ENCODE assay signal across 13 mouse cellular contexts in the genomic region with DNA sequence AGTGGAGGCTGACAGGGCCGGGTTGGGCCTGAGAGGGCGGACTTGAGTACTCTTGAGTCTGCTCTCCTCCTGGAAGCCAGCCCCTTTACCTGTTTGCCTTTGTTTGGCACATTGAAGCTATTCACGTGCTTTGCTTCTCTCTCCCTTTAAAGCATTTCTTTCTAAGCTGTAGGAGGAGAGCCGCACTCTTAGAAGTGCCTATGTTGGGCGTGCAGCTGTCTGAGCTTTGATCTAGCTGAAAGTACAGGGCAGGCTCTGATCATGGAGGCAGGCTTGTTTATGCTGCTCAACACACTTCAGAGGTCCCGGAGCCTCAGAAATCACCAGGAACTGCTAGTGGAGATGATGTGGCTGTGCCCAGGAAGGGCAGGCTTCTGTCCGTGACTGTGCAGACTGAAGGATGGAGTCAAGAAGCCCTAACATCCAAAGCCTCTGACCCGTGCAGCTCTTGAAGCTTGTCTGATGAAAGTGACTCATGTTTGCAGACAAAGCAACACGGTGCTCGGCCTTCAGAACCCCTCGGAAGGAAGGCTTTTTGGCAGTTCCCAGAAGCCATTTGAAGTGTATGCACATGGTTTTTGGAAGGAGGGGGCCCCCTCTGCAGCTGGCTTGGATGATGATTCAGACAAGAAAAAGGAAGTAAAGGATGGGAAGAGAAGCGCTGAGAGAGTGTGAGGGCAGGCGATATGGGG. TPM values are rescaled to one million over a fixed set of nuclear protein-coding genes. Genes with fewer than 3 reads are reported as not detected.
DNase-seq lines count a peak whose midpoint lies in the region; ATAC-seq and TF ChIP-seq lines count a peak whose summit lies in the region.
"Had no signal": no experiment of that assay in that cellular context is flagged by ENCODE, and none has a peak within 500 bp of the region (broad histone marks: within the 10 kb centered on the region; RNA-seq: fewer than 3 reads in every experiment).

No protein-coding gene starts in this region.

- H3K27me3 ChIP-seq in forebrain, embryonic 15.5 days, result no peaks in the 10 kb centered on the region
- H3K27me3 ChIP-seq in forebrain, embryonic 11.5 days (ENCODE audit: control insufficient read depth, insufficient read depth, low read length), result no peaks in the 10 kb centered on the region
- H3K27me3 ChIP-seq: hindbrain, embryonic 12.5 days; kidney, embryonic 15.5 days; neural tube, embryonic 13.5 days had no signal

- H3K4me2 ChIP-seq in forebrain, embryonic 15.5 days (replicated peaks), result no peak overlapping the region
- H3K4me2 ChIP-seq in forebrain, embryonic 11.5 days (ENCODE audit: low read depth, low read length, severe bottlenecking), result no peak overlapping the region
- H3K4me2 ChIP-seq: hindbrain, embryonic 12.5 days; kidney, embryonic 15.5 days; liver, embryonic 15.5 days; neural tube, embryonic 13.5 days had no signal

- H3K4me3 ChIP-seq in forebrain, embryonic 15.5 days, result no peak overlapping the region
- no peak overlapping the region for H3K4me3 ChIP-seq in forebrain, embryonic 11.5 days (ENCODE audit: low read depth, low read length)
- H3K4me3 ChIP-seq: hindbrain, embryonic 12.5 days; kidney, embryonic 15.5 days; liver, embryonic 15.5 days; neural tube, embryonic 13.5 days had no signal

- intact Hi-C loops in left cerebral cortex, postnatal 4 days (cut with DNase I), result no loop called here

- H3K9ac ChIP-seq in forebrain, embryonic 15.5 days (replicated peaks), result no peak overlapping the region
- H3K9ac ChIP-seq in forebrain, embryonic 11.5 days (ENCODE audit: low read length), result no peak overlapping the region
- H3K9ac ChIP-seq: hindbrain, embryonic 12.5 days; kidney, embryonic 15.5 days; liver, embryonic 15.5 days; neural tube, embryonic 13.5 days had no signal

- WGBS in forebrain, embryonic 15.5 days, result 85% methylated on average over 13 of the region's 13 CpGs
- 88% methylated on average over 13 of the region's 13 CpGs for WGBS in forebrain, embryonic 11.5 days

- H3K36me3 ChIP-seq in forebrain, embryonic 15.5 days, result no peaks in the 10 kb centered on the region
- H3K36me3 ChIP-seq in forebrain, embryonic 11.5 days (ENCODE audit: control insufficient read depth, insufficient read depth, low read length), result no peaks in the 10 kb centered on the region
- H3K36me3 ChIP-seq: hindbrain, embryonic 12.5 days; liver, embryonic 15.5 days; neural tube, embryonic 13.5 days had no signal

- TF ChIP-seq POLR2A in brain, embryonic 14.5 days (IDR thresholded peaks at IDR 0.05; ENCODE audit: borderline replicate concordance, extremely low read depth, insufficient read depth, insufficient read length, poor library complexity, severe bottlenecking), result no peak

- ATAC-seq in forebrain, embryonic 15.5 days (replicated peaks), result 0 out of 2 replicates have a peak, but pooled peaks have one; percentile 17
- no peak for ATAC-seq in forebrain, embryonic 11.5 days (replicated peaks; ENCODE audit: low FRiP score)

- H3K27ac ChIP-seq in forebrain, embryonic 15.5 days (replicated peaks), result no peak overlapping the region
- no peak overlapping the region for H3K27ac ChIP-seq in forebrain, embryonic 11.5 days (ENCODE audit: low read depth, low read length)
- H3K27ac ChIP-seq: hindbrain, embryonic 12.5 days; kidney, embryonic 15.5 days; liver, embryonic 15.5 days; neural tube, embryonic 13.5 days had no signal

- TF ChIP-seq CTCF in brain, embryonic 14.5 days (IDR thresholded peaks at IDR 0.05; ENCODE audit: borderline replicate concordance, extremely low read depth, insufficient read depth, insufficient read length), result no peak

- H3K4me1 ChIP-seq in forebrain, embryonic 15.5 days, result no peaks in the 10 kb centered on the region
- no peaks in the 10 kb centered on the region for H3K4me1 ChIP-seq in forebrain, embryonic 11.5 days (replicated peaks; ENCODE audit: control insufficient read depth, insufficient read depth, low read length)
- H3K4me1 ChIP-seq: hindbrain, embryonic 12.5 days; kidney, embryonic 15.5 days had no signal

- H3K9me3 ChIP-seq in forebrain, embryonic 15.5 days, result no peaks in the 10 kb centered on the region
- H3K9me3 ChIP-seq in forebrain, embryonic 11.5 days (ENCODE audit: control insufficient read depth, low read length), result no peaks in the 10 kb centered on the region
- H3K9me3 ChIP-seq: hindbrain, embryonic 12.5 days; kidney, embryonic 15.5 days; liver, embryonic 15.5 days; neural tube, embryonic 13.5 days had no signal

- no peak for DNase-seq in forebrain, embryonic 11.5 days (ENCODE audit: low spot score)
- DNase-seq in brain, embryonic 14.5 days (ENCODE audit: low read depth), result peak; percentile 59
- peak; percentile 74 for DNase-seq in lung, postnatal 10 days
- peak; percentile 71 for DNase-seq in thymus, postnatal 0 days (ENCODE audit: low spot score)
- no peak for DNase-seq in spleen, postnatal 10 days (ENCODE audit: low spot score in 2 of 2)
- no peak for DNase-seq in gastrocnemius, postnatal 25 days
- no peak for DNase-seq in left cerebral cortex, postnatal 4 days
- DNase-seq: cerebellum, adult 11 months had no signal

RNA-seq across cellular contexts. Expression of a gene that starts 53.5 kb away (rescaled TPM):
- polyA plus RNA-seq in forebrain, embryonic 15.5 days (2015; fragmentation: Nextera tagmentation; extraction: Ambion mirVana), result 14.9 and 17.4 TPM in 2 replicates
- 22.5 and 23.2 TPM in 2 replicates for polyA plus RNA-seq in forebrain, embryonic 11.5 days (2014; fragmentation: Nextera tagmentation; extraction: Ambion mirVana)
- 10.9 and 13.7 TPM in 2 replicates for polyA plus RNA-seq in brain, embryonic 14.5 days (2012; rRNA removed)
- polyA plus RNA-seq in thymus, postnatal 0 days (2015; fragmentation: Nextera tagmentation; extraction: Ambion mirVana), result 2.3 and 3.5 TPM in 2 replicates
- 1 to 10 TPM; 1.8 to 2.3 TPM for total RNA-seq in gastrocnemius, postnatal 25 days (2021)
- 10 to 100 TPM; 13.4 to 14.6 TPM for total RNA-seq in left cerebral cortex, postnatal 4 days (2021)

Comparison
In these comparisons a context has a peak if more than half of its experiments do, and no peak if none do; other contexts are left out.
1. DNase-seq: peak in brain, embryonic 14.5 days (single experiment), lung, postnatal 10 days (single experiment) and thymus, postnatal 0 days (single experiment); none in forebrain, embryonic 11.5 days (single experiment), spleen, postnatal 10 days (0 of 2), gastrocnemius, postnatal 25 days (single experiment) and left cerebral cortex, postnatal 4 days (single experiment).